Mouse (Mus musculus): ENCODE results near the gene Tnfrsf18. TPM values are rescaled to one million over a fixed set of nuclear protein-coding genes. Genes with fewer than 3 reads are reported as not detected.

Tnfrsf18 gene
- polyA plus RNA-seq, 1 experiment from 2014 or later, result 0.78 TPM

DNA sequence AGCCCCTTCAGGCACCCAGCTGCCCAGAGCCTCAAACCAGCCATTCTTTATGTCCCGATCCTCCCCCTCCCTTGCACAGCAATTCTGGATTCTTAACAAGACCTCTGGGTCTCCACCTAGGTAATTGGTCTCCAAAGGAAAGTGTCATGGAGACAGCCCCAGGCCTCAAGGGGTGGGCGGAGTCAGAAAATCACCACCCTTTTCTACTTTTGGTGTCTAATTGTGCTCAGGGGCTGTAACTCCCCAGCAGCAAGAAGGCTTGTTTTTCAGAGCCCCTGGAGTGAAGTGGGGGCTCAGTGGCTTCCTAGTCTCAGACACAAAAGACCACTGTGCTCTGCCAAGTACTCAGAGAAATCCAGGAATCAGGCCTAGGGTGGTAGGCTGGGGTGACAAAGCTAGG is 44.8 kb downstream of the Tnfrsf18 start:
- DNase-seq (no peak), ATAC-seq (peak; percentile 28; the same call in 1 of the 2 replicates)
- Histone ChIP-seq H3K9me3 (ENCODE audit: low read length) (no peaks in the 10 kb centered on the region), H3K36me3 (replicated peaks; ENCODE audit: insufficient read depth, low read length) (no peaks in the 10 kb centered on the region), H3K9ac (replicated peaks) (no peak overlapping the region), H3K27me3 (ENCODE audit: insufficient read depth, low read length) (no peaks in the 10 kb centered on the region), H3K27ac (ENCODE audit: low read depth) (peak overlapping the region; percentile 76), H3K4me1 (ENCODE audit: insufficient read depth) (0 out of 2 replicates have a peak, but pooled peaks cover 3% of the 10 kb centered on the region), H3K4me2 (ENCODE audit: low read depth, low read length) (no peak overlapping the region), H3K4me3 (ENCODE audit: low read depth, low read length) (no peak overlapping the region)
- TF ChIP-seq EP300 (IDR thresholded peaks at IDR 0.05; ENCODE audit: low read depth) (no peak), CTCF (IDR thresholded peaks at IDR 0.05; ENCODE audit: low read depth) (no peak)
- 77% methylated on average over 2 of the region's 2 CpGs for WGBS (ENCODE audit: insufficient replicate concordance)

DNA sequence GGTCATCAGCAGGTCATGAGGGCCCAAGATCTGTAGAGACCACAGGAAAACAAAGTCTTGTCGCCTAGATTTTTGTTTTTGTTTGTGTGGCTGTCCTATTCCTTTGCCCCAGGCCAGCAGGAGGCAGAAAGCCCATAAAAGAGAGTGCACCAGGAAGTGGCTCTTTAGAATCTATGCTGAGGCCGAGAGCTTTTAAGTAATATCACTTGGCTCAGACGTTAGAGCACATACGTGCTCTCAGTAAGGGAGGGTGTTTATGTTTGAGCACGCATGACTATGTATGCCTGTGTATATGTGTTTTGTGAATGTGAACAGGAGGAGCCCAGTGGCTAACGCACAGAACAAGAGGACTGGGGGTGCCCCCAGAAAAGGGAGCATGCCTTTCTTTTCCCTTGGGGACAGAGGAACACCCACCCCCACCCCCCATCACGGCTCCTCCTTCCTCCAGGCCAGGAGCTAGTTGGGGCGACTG is 51.0 kb downstream of the Tnfrsf18 start:
- peaks cover 22% of the 10 kb centered on the region for H3K4me1 ChIP-seq (ENCODE audit: insufficient read depth)
- peak overlapping the region; percentile 50 for H3K4me3 ChIP-seq (ENCODE audit: low read depth, low read length)
- H3K27ac ChIP-seq (ENCODE audit: low read depth), result peak overlapping the region; percentile 57
- DNase-seq, result no peak
- peak; percentile 42 for TF ChIP-seq CTCF (IDR thresholded peaks at IDR 0.05; ENCODE audit: low read depth)
- TF ChIP-seq EP300 (IDR thresholded peaks at IDR 0.05; ENCODE audit: low read depth), result no peak
- H3K36me3 ChIP-seq (replicated peaks; ENCODE audit: insufficient read depth, low read length), result no peaks in the 10 kb centered on the region
- peak overlapping the region; percentile 86 for H3K4me2 ChIP-seq (ENCODE audit: low read depth, low read length)
- WGBS (ENCODE audit: insufficient replicate concordance), result 6% methylated on average over 7 of the region's 8 CpGs
- H3K27me3 ChIP-seq (ENCODE audit: insufficient read depth, low read length), result no peaks in the 10 kb centered on the region
- ATAC-seq, result peak; percentile 22
- H3K9ac ChIP-seq (replicated peaks), result peak overlapping the region; percentile 52
- no peaks in the 10 kb centered on the region for H3K9me3 ChIP-seq (ENCODE audit: low read length)

GRCm38 (mm10) chr4:156077499-156078301 is 51.7 kb downstream of the Tnfrsf18 start:
- H3K9me3 ChIP-seq (ENCODE audit: low read length), result no peaks in the 10 kb centered on the region
- peak; percentile 70 for DNase-seq
- H3K4me2 ChIP-seq (ENCODE audit: low read depth, low read length), result peak overlapping the region; percentile 86
- ATAC-seq, result peak; percentile 79
- H3K36me3 ChIP-seq (replicated peaks; ENCODE audit: insufficient read depth, low read length), result no peaks in the 10 kb centered on the region
- no peaks in the 10 kb centered on the region for H3K27me3 ChIP-seq (ENCODE audit: insufficient read depth, low read length)
- peak overlapping the region; percentile 52 for H3K9ac ChIP-seq (replicated peaks)
- peaks cover 28% of the 10 kb centered on the region for H3K4me1 ChIP-seq (ENCODE audit: insufficient read depth)
- WGBS (ENCODE audit: insufficient replicate concordance), result under 1% methylated on average over 54 of the region's 58 CpGs
- TF ChIP-seq CTCF (IDR thresholded peaks at IDR 0.05; ENCODE audit: low read depth) (peak; percentile 39), EP300 (IDR thresholded peaks at IDR 0.05; ENCODE audit: low read depth) (no peak)
- peak overlapping the region; percentile 50 for H3K4me3 ChIP-seq (ENCODE audit: low read depth, low read length)
- peak overlapping the region; percentile 57; the same call in 1 of the 2 replicates for H3K27ac ChIP-seq (ENCODE audit: low read depth)

MicroRNAs encoded within 50 kb of the gene (microRNA counts, 519-probe panel; counts per million panel counts)
- microRNA mmu-miR-200a, result 5,244 counts per million, percentile 60 among the panel's probes with 10 or more counts
- microRNA mmu-miR-200b, result 5,855 counts per million, percentile 67 among the panel's probes with 10 or more counts
- 6,059 counts per million, percentile 71 among the panel's probes with 10 or more counts for microRNA mmu-miR-429

Small RNA genes within 50 kb of the gene (microRNA-seq; reads per million reads assigned to microRNA genes)
- gene Mir200a (578 reads per million, percentile 64 among the genes with 10 or more reads in this experiment), gene Mir200b (3,014 reads per million, percentile 82 among the genes with 10 or more reads in this experiment), gene Mir429 (8,092 reads per million, percentile 92 among the genes with 10 or more reads in this experiment)

Other genes starting within 250 kb of the Tnfrsf18 start
- 0.21 and 0.40 TPM in 2 replicates for gene Tmem88b, start 240.3 kb upstream of the Tnfrsf18 start, polyA plus RNA-seq (2015; fragmentation: Nextera tagmentation; extraction: Ambion mirVana)
- 0.34 and 0.46 TPM in 2 replicates for gene Ankrd65, start 235.7 kb upstream of the Tnfrsf18 start, polyA plus RNA-seq (2015; fragmentation: Nextera tagmentation; extraction: Ambion mirVana)
- gene Mrpl20, start 223.3 kb upstream of the Tnfrsf18 start, polyA plus RNA-seq (2015; fragmentation: Nextera tagmentation; extraction: Ambion mirVana), result 167 and 171 TPM in 2 replicates
- gene Ccnl2, start 213.7 kb upstream of the Tnfrsf18 start, polyA plus RNA-seq (2015; fragmentation: Nextera tagmentation; extraction: Ambion mirVana), result 47.7 and 52.5 TPM in 2 replicates
- gene Aurkaip1, start 194.9 kb upstream of the Tnfrsf18 start, polyA plus RNA-seq (2015; fragmentation: Nextera tagmentation; extraction: Ambion mirVana), result 89.9 and 92.7 TPM in 2 replicates
- gene Mxra8, start 186.5 kb upstream of the Tnfrsf18 start, polyA plus RNA-seq (2015; fragmentation: Nextera tagmentation; extraction: Ambion mirVana), result 13.7 and 14.4 TPM in 2 replicates
- 5.1 and 5.7 TPM in 2 replicates for gene Dvl1, start 178.8 kb upstream of the Tnfrsf18 start, polyA plus RNA-seq (2015; fragmentation: Nextera tagmentation; extraction: Ambion mirVana)
- 0.08 and 0.09 TPM in 2 replicates for gene Tas1r3, start 162.8 kb upstream of the Tnfrsf18 start, polyA plus RNA-seq (2015; fragmentation: Nextera tagmentation; extraction: Ambion mirVana)
- gene Cptp, start 156.7 kb upstream of the Tnfrsf18 start, polyA plus RNA-seq (2015; fragmentation: Nextera tagmentation; extraction: Ambion mirVana), result 8.1 and 8.4 TPM in 2 replicates
- gene Ints11, start 156.6 kb upstream of the Tnfrsf18 start, polyA plus RNA-seq (2015; fragmentation: Nextera tagmentation; extraction: Ambion mirVana), result 14.9 and 17.4 TPM in 2 replicates
- 14.1 and 15.3 TPM in 2 replicates for gene Pusl1, start 134.4 kb upstream of the Tnfrsf18 start, polyA plus RNA-seq (2015; fragmentation: Nextera tagmentation; extraction: Ambion mirVana)
- 2.1 and 2.8 TPM in 2 replicates for gene Acap3, start 134.3 kb upstream of the Tnfrsf18 start, polyA plus RNA-seq (2015; fragmentation: Nextera tagmentation; extraction: Ambion mirVana)
- 45.9 and 56.7 TPM in 2 replicates for gene Ube2j2, start 82.3 kb upstream of the Tnfrsf18 start, polyA plus RNA-seq (2015; fragmentation: Nextera tagmentation; extraction: Ambion mirVana)
- 39.5 and 39.7 TPM in 2 replicates for gene C1qtnf12, start 63.8 kb upstream of the Tnfrsf18 start, polyA plus RNA-seq (2015; fragmentation: Nextera tagmentation; extraction: Ambion mirVana)
- gene B3galt6, start 33.5 kb upstream of the Tnfrsf18 start, polyA plus RNA-seq (2015; fragmentation: Nextera tagmentation; extraction: Ambion mirVana), result 3.5 and 4.7 TPM in 2 replicates
- 91.5 and 94.2 TPM in 2 replicates for gene Sdf4, start 33.3 kb upstream of the Tnfrsf18 start, polyA plus RNA-seq (2015; fragmentation: Nextera tagmentation; extraction: Ambion mirVana)
- gene Tnfrsf4, start 12.3 kb upstream of the Tnfrsf18 start, polyA plus RNA-seq (2015; fragmentation: Nextera tagmentation; extraction: Ambion mirVana), result 0.26 and 0.36 TPM in 2 replicates
- gene Ttll10, start 33.2 kb downstream of the Tnfrsf18 start, polyA plus RNA-seq (2015; fragmentation: Nextera tagmentation; extraction: Ambion mirVana), result 0.15 and 0.31 TPM in 2 replicates
- 3.1 and 3.9 TPM in 2 replicates for gene 9430015G10Rik, start 83.8 kb downstream of the Tnfrsf18 start, polyA plus RNA-seq (2015; fragmentation: Nextera tagmentation; extraction: Ambion mirVana)
- 0.06 and 0.07 TPM in 2 replicates for gene Rnf223, start 104.3 kb downstream of the Tnfrsf18 start, polyA plus RNA-seq (2015; fragmentation: Nextera tagmentation; extraction: Ambion mirVana)
- gene Agrn, start 171.3 kb downstream of the Tnfrsf18 start, polyA plus RNA-seq (2015; fragmentation: Nextera tagmentation; extraction: Ambion mirVana), result 4.4 and 5.2 TPM in 2 replicates
- gene Isg15, start 174.7 kb downstream of the Tnfrsf18 start, polyA plus RNA-seq (2015; fragmentation: Nextera tagmentation; extraction: Ambion mirVana), result 33.0 and 39.8 TPM in 2 replicates
- gene AW011738, start 177.1 kb downstream of the Tnfrsf18 start, polyA plus RNA-seq (2015; fragmentation: Nextera tagmentation; extraction: Ambion mirVana), result 1.7 and 1.9 TPM in 2 replicates
- gene Perm1, start 189.7 kb downstream of the Tnfrsf18 start, polyA plus RNA-seq (2015; fragmentation: Nextera tagmentation; extraction: Ambion mirVana), result 0.08 and 0.19 TPM in 2 replicates
- 2.0 and 2.3 TPM in 2 replicates for gene Plekhn1, start 208.7 kb downstream of the Tnfrsf18 start, polyA plus RNA-seq (2015; fragmentation: Nextera tagmentation; extraction: Ambion mirVana)
- gene Noc2l, start 209.8 kb downstream of the Tnfrsf18 start, polyA plus RNA-seq (2015; fragmentation: Nextera tagmentation; extraction: Ambion mirVana), result 20.5 and 22.3 TPM in 2 replicates
- gene Samd11, start 229.5 kb downstream of the Tnfrsf18 start, polyA plus RNA-seq (2015; fragmentation: Nextera tagmentation; extraction: Ambion mirVana), result 9.7 and 10.3 TPM in 2 replicates